Mouse (Mus musculus) embryonic facial prominence, embryonic 11.5 days (tissue): ENCODE data around the gene Vps26c. TPM values are rescaled to one million over a fixed set of nuclear protein-coding genes. Genes with fewer than 3 reads are reported as not detected.
A peak's percentile ranks its signal among the peaks of the same experiment; 100 is the strongest.

Source experiments
- ATAC-seq: fragments of 200-750 bp; cut with Nextera tagmentation; replicated peaks from 2 replicates; pipeline ENCODE4 v1.8.0; 2017; ENCODE audit warnings: low read depth; ENCODE audit not compliant: insufficient number of reproducible peaks, low FRiP score, low TSS enrichment
- DNase-seq: peaks from one replicate; pipeline ENCODE4 v3.0.0-alpha.2; 2015; ENCODE audit warnings: low spot score
- H3K27ac ChIP-seq: fragments of 300-500 bp; sonication (generic); replicated peaks from 2 replicates; pipeline ENCODE4 v1.5.1; 2014; ENCODE audit warnings: mild to moderate bottlenecking, low read depth, low read length, control low read depth
- H3K27me3 ChIP-seq: fragments of 300-500 bp; sonication (generic); 2 replicates; pipeline ENCODE4 v1.6.1; 2014; ENCODE audit warnings: mild to moderate bottlenecking, low read length, moderate library complexity, mixed read lengths; ENCODE audit not compliant: control insufficient read depth, insufficient read depth
- H3K36me3 ChIP-seq: fragments of 300-500 bp; sonication (generic); replicated peaks from 2 replicates; pipeline ENCODE4 v1.6.1; 2014; ENCODE audit warnings: low read depth, mild to moderate bottlenecking, low read length, moderate library complexity, mixed read lengths; ENCODE audit not compliant: control insufficient read depth, insufficient read depth
- H3K4me1 ChIP-seq: fragments of 300-500 bp; sonication (generic); 2 replicates; pipeline ENCODE4 v1.6.1; 2014; ENCODE audit warnings: low read length, mixed read lengths; ENCODE audit not compliant: control insufficient read depth, insufficient read depth
- H3K4me2 ChIP-seq: fragments of 300-500 bp; sonication (generic); 2 replicates; pipeline ENCODE4 v1.6.1; 2014; ENCODE audit warnings: low read depth, mild to moderate bottlenecking, control low read depth, low read length, moderate library complexity
- H3K4me3 ChIP-seq: fragments of 300-500 bp; sonication (generic); 2 replicates; pipeline ENCODE4 v1.5.1; 2014; ENCODE audit warnings: low read depth, low read length, control low read depth
- H3K9ac ChIP-seq: fragments of 300-500 bp; sonication (generic); replicated peaks from 2 replicates; pipeline ENCODE4 v1.6.1; 2014; ENCODE audit warnings: mild to moderate bottlenecking, control low read depth, low read length
- H3K9me3 ChIP-seq: fragments of 300-500 bp; sonication (generic); replicated peaks from 2 replicates; pipeline ENCODE4 v1.6.1; 2016; ENCODE audit warnings: mild to moderate bottlenecking, low read length, inconsistent platforms, mixed read lengths; ENCODE audit not compliant: control insufficient read depth
- WGBS: fragments of 180-500 bp; shearing (Covaris S2); extraction: QIAGEN DNeasy Blood & Tissue Kit; methylation state at CpG from one replicate; pipeline ENCODE4 v1.1.7; 2014; 5-methylcytosine and 5-hydroxymethylcytosine counted together
- polyA plus RNA-seq: library from polyadenylated mRNA; unstranded; fragments of >200 nt; fragmentation: Nextera tagmentation; extraction: Ambion mirVana; gene quantifications from 2 replicates; pipeline ENCODE4 v1.2.1, GENCODE M21; 2014

Vps26c gene
- polyA plus RNA-seq, 1 experiment from 2014 or later = 61.2 TPM

DNA sequence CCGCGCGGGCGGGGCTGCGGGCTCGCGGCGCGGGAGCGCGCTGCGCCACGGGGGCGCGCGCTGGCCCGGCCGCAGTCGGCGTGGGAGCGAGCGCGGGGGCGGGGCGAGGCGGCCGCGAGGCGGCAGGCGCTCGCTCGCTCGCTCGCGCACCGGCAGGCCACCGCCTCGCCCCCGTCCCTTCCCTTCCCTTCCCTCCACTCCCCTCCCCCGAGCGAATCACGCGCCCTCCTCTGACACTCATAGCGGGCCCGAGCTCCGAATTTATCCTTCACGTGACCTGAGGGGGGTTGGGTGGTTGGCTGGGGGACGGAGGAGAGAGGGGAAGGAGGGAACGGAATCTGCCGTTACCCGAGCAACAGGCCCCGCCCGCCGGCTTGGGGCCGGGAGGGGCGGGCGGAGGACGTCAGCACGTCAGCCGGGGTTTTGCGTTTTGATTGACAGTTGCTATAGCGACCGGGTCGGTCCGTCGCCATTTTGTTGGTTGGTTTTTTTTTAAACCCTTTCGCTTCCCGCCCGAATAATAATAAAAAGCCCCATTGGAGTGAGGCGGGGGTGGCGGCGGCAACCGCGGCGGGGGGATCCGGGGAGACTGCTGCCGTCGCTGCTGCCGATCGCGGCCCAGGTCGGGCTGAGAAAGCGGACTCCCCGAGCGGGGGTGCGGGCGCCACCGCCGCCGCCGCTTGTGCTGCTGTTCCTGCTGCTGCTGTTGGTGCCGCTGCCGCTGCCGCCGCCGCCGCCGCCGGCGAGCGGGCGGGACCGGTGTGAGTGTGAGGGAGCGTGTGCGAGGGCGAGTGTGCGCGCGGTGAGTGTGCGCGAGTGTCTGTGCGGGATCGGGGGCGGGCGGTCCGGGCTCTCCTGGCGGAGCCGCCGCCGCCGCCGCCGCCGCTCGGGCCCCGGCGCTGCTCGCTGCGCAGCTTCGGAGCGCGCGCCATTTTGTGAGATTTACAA, 42.9 kb upstream of the Vps26c start, which contains the start of gene Dyrk1a:
Gene Dyrk1a (plus strand): TSS at position 782 of the 948 bp plus-strand sequence.
- no peaks in the 10 kb centered on the region for H3K9me3 ChIP-seq
- no peaks in the 10 kb centered on the region; the same call in 1 of the 2 replicates for H3K4me1 ChIP-seq
- WGBS = under 1% methylated on average over 68 of the region's 133 CpGs
- peak within 1 kb of the TSS; percentile 99 for H3K9ac ChIP-seq
- no peaks in the 10 kb centered on the region for H3K36me3 ChIP-seq
- peak within 1 kb of the TSS; percentile 64 for H3K4me2 ChIP-seq
- peak; percentile 87 for ATAC-seq
- peak within 1 kb of the TSS; percentile 95 for H3K4me3 ChIP-seq
- H3K27ac ChIP-seq = peak within 1 kb of the TSS; percentile 100
- H3K27me3 ChIP-seq = no peaks in the 10 kb centered on the region
- peak; percentile 99 for DNase-seq

DNA sequence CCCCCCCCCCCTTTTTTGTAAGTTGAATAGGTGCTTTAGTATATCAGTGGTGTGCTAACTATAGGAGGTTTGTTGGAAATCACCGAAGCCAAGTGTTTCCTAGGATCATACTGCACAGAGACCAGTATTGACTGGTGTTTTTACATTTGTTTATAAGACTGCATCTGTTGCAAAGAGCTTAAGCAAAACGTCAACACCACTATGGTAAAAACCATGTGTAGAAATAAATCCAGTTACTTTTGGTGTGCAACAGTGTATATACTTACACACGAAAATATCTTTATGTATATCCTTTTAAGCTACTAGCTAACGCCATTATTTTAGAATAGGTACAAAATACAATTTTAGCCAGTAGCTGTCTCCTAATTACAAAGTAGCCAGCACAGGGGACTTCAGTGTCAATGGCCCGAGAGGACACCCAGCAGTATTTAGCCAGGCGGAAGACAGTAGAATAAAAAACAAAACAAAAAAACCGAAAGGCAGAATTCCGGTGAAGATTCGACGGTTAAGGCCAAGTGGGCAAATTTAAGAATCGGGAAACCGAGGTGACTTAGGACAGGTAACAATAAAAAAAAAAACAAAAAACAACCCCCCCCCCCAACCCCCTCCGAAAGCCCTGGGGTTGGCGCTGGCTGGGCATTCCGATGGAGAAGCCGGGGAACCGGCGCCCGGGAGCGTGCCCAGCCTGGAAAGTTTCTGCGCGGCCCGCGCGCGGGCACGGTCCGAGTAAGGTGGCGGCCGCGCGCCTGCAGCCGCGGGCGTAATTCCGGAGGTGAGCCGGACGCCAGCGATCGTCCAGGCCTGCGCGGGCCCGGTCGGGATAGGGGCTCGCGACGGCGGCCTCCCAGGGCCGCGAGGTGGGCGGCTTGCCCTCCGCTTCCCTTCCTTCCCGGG, 42.0 kb upstream of the Vps26c start:
- WGBS = 2% methylated on average over 52 of the region's 53 CpGs
- peak; percentile 73 for ATAC-seq
- peak overlapping the region; percentile 95 for H3K4me3 ChIP-seq
- peak; percentile 88 for DNase-seq
- H3K9me3 ChIP-seq = no peaks in the 10 kb centered on the region
- peak overlapping the region; percentile 100 for H3K27ac ChIP-seq
- peak overlapping the region; percentile 29 for H3K4me2 ChIP-seq
- no peaks in the 10 kb centered on the region; the same call in 1 of the 2 replicates for H3K4me1 ChIP-seq
- no peaks in the 10 kb centered on the region for H3K27me3 ChIP-seq
- no peaks in the 10 kb centered on the region for H3K36me3 ChIP-seq
- peak overlapping the region; percentile 99 for H3K9ac ChIP-seq

GRCm38 (mm10) chr16:94567751-94568150, 41.1 kb upstream of the Vps26c start:
- no peak overlapping the region for H3K4me3 ChIP-seq
- H3K4me1 ChIP-seq = no peaks in the 10 kb centered on the region; the same call in 1 of the 2 replicates
- H3K9me3 ChIP-seq = no peaks in the 10 kb centered on the region
- DNase-seq (no peak), ATAC-seq (no peak)
- H3K27me3 ChIP-seq = no peaks in the 10 kb centered on the region
- 79% methylated on average over 5 of the region's 5 CpGs for WGBS
- H3K36me3 ChIP-seq = no peaks in the 10 kb centered on the region
- no peak overlapping the region for H3K4me2 ChIP-seq
- no peak overlapping the region for H3K27ac ChIP-seq
- H3K9ac ChIP-seq = no peak overlapping the region

GRCm38 (mm10) chr16:94566834-94567585, 40.4 kb upstream of the Vps26c start:
- H3K4me2 ChIP-seq = no peak overlapping the region
- no peaks in the 10 kb centered on the region; the same call in 1 of the 2 replicates for H3K4me1 ChIP-seq
- H3K36me3 ChIP-seq = no peaks in the 10 kb centered on the region
- H3K27me3 ChIP-seq = no peaks in the 10 kb centered on the region
- WGBS = 87% methylated on average over 11 of the region's 11 CpGs
- no peak for DNase-seq
- H3K4me3 ChIP-seq = no peak overlapping the region
- ATAC-seq = no peak
- H3K27ac ChIP-seq = no peak overlapping the region
- no peak overlapping the region for H3K9ac ChIP-seq
- H3K9me3 ChIP-seq = no peaks in the 10 kb centered on the region

DNA sequence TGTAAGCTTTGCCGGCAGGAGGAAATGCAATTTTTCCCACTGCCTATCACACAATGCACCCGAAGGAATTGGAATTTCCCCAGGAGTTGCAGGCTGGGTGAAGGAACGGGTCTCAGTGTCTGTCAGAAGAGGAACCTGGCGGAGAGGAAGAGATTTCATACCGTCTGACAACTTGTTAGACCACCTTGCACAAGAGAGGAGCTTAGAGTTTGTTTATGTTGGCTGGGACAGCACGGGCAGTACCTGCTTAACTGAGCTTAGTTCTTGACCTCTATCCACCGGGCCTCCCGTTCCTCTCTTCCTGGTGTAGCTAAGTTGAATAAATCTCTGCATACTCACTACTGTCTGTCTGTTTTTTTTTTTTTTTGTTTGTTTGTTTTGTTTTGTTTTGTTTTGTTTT, 39.5 kb upstream of the Vps26c start:
- Histone ChIP-seq H3K27me3 (no peaks in the 10 kb centered on the region), H3K4me3 (no peak overlapping the region), H3K4me2 (no peak overlapping the region), H3K4me1 (no peaks in the 10 kb centered on the region), H3K9me3 (no peaks in the 10 kb centered on the region), H3K27ac (no peak overlapping the region), H3K36me3 (no peaks in the 10 kb centered on the region), H3K9ac (no peak overlapping the region)
- no peak for ATAC-seq
- DNase-seq = no peak
- WGBS = 64% methylated on average over 8 of the region's 8 CpGs

- no peak overlapping the region for H3K27ac ChIP-seq
- no peak overlapping the region for H3K4me2 ChIP-seq
- H3K4me1 ChIP-seq = no peaks in the 10 kb centered on the region
- H3K4me3 ChIP-seq = no peak overlapping the region
- no peaks in the 10 kb centered on the region for H3K27me3 ChIP-seq
- H3K36me3 ChIP-seq = no peaks in the 10 kb centered on the region
- DNase-seq (no peak), ATAC-seq (no peak)
- H3K9ac ChIP-seq = no peak overlapping the region
- no peaks in the 10 kb centered on the region for H3K9me3 ChIP-seq
- WGBS = 84% methylated on average over 5 of the region's 5 CpGs
These were observed 34.0 kb upstream of the Vps26c start for GRCm38 (mm10) chr16:94560618-94561017.

DNA sequence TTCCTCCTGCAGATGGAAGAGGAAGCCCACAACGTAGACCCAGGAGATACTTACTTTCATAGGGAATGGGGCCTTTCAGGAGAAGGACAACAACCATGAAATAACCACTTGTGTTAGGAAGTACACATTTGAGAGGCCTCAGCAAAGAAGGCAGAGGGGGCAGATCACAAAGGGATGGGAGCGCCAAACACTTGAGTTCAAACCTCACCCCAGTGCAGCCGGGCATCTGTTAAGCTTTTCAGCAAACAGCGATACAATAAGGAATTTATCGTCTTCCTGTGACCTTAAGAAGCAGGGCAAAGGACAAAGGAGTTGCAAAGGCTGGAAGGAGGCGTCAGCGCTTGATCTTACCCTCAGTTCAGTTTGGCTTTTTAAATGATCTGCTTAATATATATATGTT, 33.2 kb upstream of the Vps26c start:
- no peak overlapping the region for H3K4me3 ChIP-seq
- H3K4me1 ChIP-seq = no peaks in the 10 kb centered on the region
- no peaks in the 10 kb centered on the region for H3K9me3 ChIP-seq
- no peak overlapping the region for H3K4me2 ChIP-seq
- WGBS = 73% methylated on average over 7 of the region's 7 CpGs
- H3K27me3 ChIP-seq = no peaks in the 10 kb centered on the region
- H3K9ac ChIP-seq = no peak overlapping the region
- DNase-seq (no peak), ATAC-seq (no peak)
- no peaks in the 10 kb centered on the region for H3K36me3 ChIP-seq
- no peak overlapping the region for H3K27ac ChIP-seq
